Mouse (Mus musculus) thymus, adult 2 months (tissue): ENCODE results near the gene Rpn2. TPM values are rescaled to one million over a fixed set of nuclear protein-coding genes. Genes with fewer than 3 reads are reported as not detected.
A peak's percentile ranks its signal among the peaks of the same experiment; 100 is the strongest.

Experiments used
- DNase-seq: peaks from one replicate; pipeline ENCODE4 v3.0.0; 2021
- H3K27ac ChIP-seq: fragments of 200-500 bp; 2 replicates; pipeline ENCODE4 v1.5.1; 2012; ENCODE audit warnings: low read length, control low read depth; ENCODE audit not compliant: control insufficient read depth, insufficient read depth
- H3K27me3 ChIP-seq: fragments of 200-500 bp; 2 replicates; pipeline ENCODE4 v1.6.1; 2012; ENCODE audit warnings: mild to moderate bottlenecking, low read length, moderate library complexity, mixed read lengths; ENCODE audit not compliant: control insufficient read depth, insufficient read depth
- H3K36me3 ChIP-seq: fragments of 200-500 bp; 2 replicates; pipeline ENCODE4 v1.6.1; 2012; ENCODE audit warnings: mild to moderate bottlenecking, low read length, moderate library complexity; ENCODE audit not compliant: control insufficient read depth, insufficient read depth
- H3K4me1 ChIP-seq: fragments of 200-500 bp; replicated peaks from 2 replicates; pipeline ENCODE4 v1.6.1; 2012; ENCODE audit warnings: low read length; ENCODE audit not compliant: control insufficient read depth, insufficient read depth
- H3K4me3 ChIP-seq: fragments of 200-500 bp; 2 replicates; pipeline ENCODE4 v1.5.1; 2012; ENCODE audit warnings: mild to moderate bottlenecking, low read length, control low read depth, moderate library complexity; ENCODE audit not compliant: control insufficient read depth, insufficient read depth
- CTCF ChIP-seq: fragments of 200-500 bp; IDR thresholded peaks from 2 replicates; pipeline ENCODE4 v1.5.1; 2012; ENCODE audit warnings: mild to moderate bottlenecking, control low read depth, low read length, moderate library complexity, borderline replicate concordance; ENCODE audit not compliant: control insufficient read depth, poor library complexity, insufficient read depth; ENCODE audit errors: extremely low read depth
- POLR2A ChIP-seq: fragments of 200-500 bp; IDR thresholded peaks from 2 replicates; pipeline ENCODE4 v1.6.1; 2012; ENCODE audit warnings: mild to moderate bottlenecking, low read length, control low read depth, moderate library complexity; ENCODE audit not compliant: control insufficient read depth, poor library complexity, insufficient read depth; ENCODE audit errors: extremely low read depth
- WGBS: fragments of 180-500 bp; shearing (Covaris S2); methylation state at CpG from one replicate; pipeline ENCODE4 v1.1.7; 2018; 5-methylcytosine and 5-hydroxymethylcytosine counted together
- polyA plus RNA-seq: library from polyadenylated mRNA; depleted of rRNA; stranded (reverse); fragments of >200 nt; gene quantifications from 2 replicates; pipeline ENCODE4 v1.2.3, GENCODE M21; 2012

Rpn2 gene
- polyA plus RNA-seq, 1 experiment: 177 TPM

DNA sequence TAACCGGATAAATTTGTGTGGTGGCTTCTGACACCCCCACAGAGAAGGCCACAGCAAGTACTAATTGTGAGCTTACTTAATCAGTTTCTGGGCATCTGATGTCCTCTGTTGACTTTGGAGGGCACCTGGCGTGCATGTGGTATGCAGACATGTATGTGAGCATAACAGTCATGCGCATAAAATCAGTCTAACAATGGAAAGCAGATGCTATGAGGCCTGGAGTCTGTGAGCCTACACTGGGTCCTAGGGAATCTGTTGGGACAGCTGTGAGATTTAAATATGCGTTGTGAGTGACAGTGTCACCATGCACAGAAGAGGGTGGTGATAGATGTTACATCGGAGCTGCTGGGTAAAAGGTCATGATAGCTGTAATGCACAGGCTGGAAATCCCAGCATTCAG lies 53.2 kb downstream of the Rpn2 start:
- TF ChIP-seq CTCF (no peak), POLR2A (no peak)
- Histone ChIP-seq H3K4me1 (no peaks in the 10 kb centered on the region), H3K4me3 (no peak overlapping the region), H3K27ac (no peak overlapping the region), H3K36me3 (peaks cover 2% of the 10 kb centered on the region; the same call in 1 of the 2 replicates), H3K27me3 (no peaks in the 10 kb centered on the region)
- no peak for DNase-seq
- 94% methylated on average over 5 of the region's 5 CpGs for WGBS

GRCm38 (mm10) chr2:157338663-157339062 lies 59.8 kb downstream of the Rpn2 start:
- Histone ChIP-seq H3K27me3 (no peaks in the 10 kb centered on the region), H3K36me3 (no peaks in the 10 kb centered on the region), H3K27ac (no peak overlapping the region), H3K4me1 (no peaks in the 10 kb centered on the region), H3K4me3 (no peak overlapping the region)
- WGBS: 35% methylated on average over 5 of the region's 5 CpGs
- DNase-seq: peak; percentile 54
- TF ChIP-seq POLR2A (no peak), CTCF (peak; percentile 43; the same call in 1 of the 2 replicates)

DNA sequence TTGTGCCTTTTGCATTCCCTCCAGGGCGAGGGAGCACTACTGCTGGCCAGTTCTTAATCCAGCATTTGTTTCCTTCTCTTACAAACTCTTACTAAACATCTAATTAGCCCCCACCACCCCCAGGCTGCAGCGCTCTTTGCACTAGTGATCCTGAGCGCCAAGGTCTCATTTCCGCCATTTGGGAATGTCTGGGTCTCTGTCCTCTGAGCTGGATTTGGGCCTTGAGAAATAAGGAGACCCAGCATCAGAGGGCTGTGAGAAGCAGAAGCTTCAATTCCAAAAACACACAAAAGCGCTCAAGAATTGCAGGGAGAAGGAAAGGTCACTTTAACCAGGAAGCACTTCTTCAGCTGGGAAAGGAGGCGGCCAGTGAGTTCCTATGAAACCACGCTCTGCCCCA lies 60.7 kb downstream of the Rpn2 start:
- H3K36me3 ChIP-seq: no peaks in the 10 kb centered on the region
- TF ChIP-seq CTCF: no peak
- no peak for TF ChIP-seq POLR2A
- no peak for DNase-seq
- WGBS: 92% methylated on average over 7 of the region's 7 CpGs
- no peaks in the 10 kb centered on the region for H3K4me1 ChIP-seq
- H3K27me3 ChIP-seq: no peaks in the 10 kb centered on the region
- H3K27ac ChIP-seq: no peak overlapping the region
- H3K4me3 ChIP-seq: no peak overlapping the region

GRCm38 (mm10) chr2:157340221-157340741 lies 61.5 kb downstream of the Rpn2 start:
- Histone ChIP-seq H3K27me3 (no peaks in the 10 kb centered on the region), H3K27ac (no peak overlapping the region), H3K36me3 (no peaks in the 10 kb centered on the region), H3K4me1 (no peaks in the 10 kb centered on the region), H3K4me3 (no peak overlapping the region)
- WGBS: 72% methylated on average over 7 of the region's 7 CpGs
- TF ChIP-seq POLR2A (no peak), CTCF (no peak)
- no peak for DNase-seq

GRCm38 (mm10) chr2:157341554-157342270 lies 62.9 kb downstream of the Rpn2 start:
- Histone ChIP-seq H3K4me3 (no peak overlapping the region), H3K4me1 (no peaks in the 10 kb centered on the region), H3K27ac (no peak overlapping the region), H3K27me3 (no peaks in the 10 kb centered on the region), H3K36me3 (no peaks in the 10 kb centered on the region)
- TF ChIP-seq CTCF: peak; percentile 65; the same call in 1 of the 2 replicates
- TF ChIP-seq POLR2A: no peak
- DNase-seq: peak; percentile 68
- 60% methylated on average over 11 of the region's 11 CpGs for WGBS

GRCm38 (mm10) chr2:157342328-157342926 lies 63.6 kb downstream of the Rpn2 start:
- no peak for TF ChIP-seq POLR2A
- Histone ChIP-seq H3K27me3 (no peaks in the 10 kb centered on the region), H3K36me3 (no peaks in the 10 kb centered on the region), H3K27ac (no peak overlapping the region), H3K4me3 (no peak overlapping the region), H3K4me1 (no peaks in the 10 kb centered on the region)
- 92% methylated on average over 5 of the region's 5 CpGs for WGBS
- no peak for DNase-seq

GRCm38 (mm10) chr2:157343337-157343736 lies 64.5 kb downstream of the Rpn2 start:
- no peak for TF ChIP-seq CTCF
- no peak for TF ChIP-seq POLR2A
- no peaks in the 10 kb centered on the region for H3K27me3 ChIP-seq
- WGBS: 88% methylated on average over 6 of the region's 6 CpGs

More at GRCm38 (mm10) chr2:157343337-157343736, 64.5 kb downstream of the Rpn2 start:
- DNase-seq: no peak
- H3K27ac ChIP-seq: no peak overlapping the region
- H3K4me3 ChIP-seq: no peak overlapping the region
- H3K36me3 ChIP-seq: no peaks in the 10 kb centered on the region
- no peaks in the 10 kb centered on the region for H3K4me1 ChIP-seq
